Mouse (Mus musculus) heart, adult 9 months (tissue): Measurements from ENCODE around the gene Zbtb9.

Experiments
- DNase-seq, 2 experiments: peaks; one replicate each; pipeline ENCODE4 v3.0.0; 2022; ENCODE audit warnings: low spot score in 2 of 2

The Zbtb9 gene

DNA sequence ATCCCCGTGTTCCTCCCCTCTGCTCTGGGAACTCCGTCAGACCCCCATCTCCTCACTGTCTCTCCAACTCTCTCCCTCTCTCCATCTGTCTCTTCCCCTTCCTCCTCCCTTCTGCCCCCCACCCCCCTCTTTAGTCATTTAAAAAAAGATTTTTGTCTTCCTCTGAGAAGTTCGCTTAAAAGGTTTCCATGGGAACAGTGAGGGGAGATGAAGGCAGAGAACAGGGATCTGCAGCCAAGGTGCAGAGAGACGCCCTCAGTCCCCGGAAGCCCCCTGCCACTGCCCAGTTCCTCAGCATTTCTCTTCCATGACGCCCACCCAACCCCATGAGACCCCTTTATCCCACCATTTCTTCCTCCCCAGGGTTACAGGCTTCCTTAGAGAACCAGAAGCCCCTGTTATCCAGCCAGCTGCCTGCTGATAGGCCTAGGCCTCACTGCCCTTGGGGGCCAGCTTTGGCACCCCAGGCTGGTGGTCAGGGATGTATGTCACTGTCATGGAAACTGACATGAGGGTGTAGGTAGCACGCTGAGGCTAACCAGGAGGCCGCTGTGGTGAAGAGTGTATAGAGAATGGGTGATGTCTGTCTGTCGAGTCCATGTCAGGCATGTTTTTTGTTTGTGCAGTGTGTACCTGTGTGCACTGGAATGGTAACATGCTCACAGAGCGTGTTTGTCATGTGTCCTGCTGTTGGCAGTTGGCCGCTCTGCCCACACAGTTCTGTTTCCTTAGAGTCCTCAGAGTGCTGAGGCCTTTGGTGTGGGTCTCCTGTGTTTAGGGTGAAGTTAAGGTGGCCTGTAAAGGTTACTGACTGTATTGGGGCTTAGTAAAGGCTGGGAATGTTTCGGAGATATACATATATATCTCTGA, 25.5 kb upstream of the Zbtb9 start:
- no peak for DNase-seq

GRCm38 (mm10) chr17:26948316-26949050, 24.5 kb upstream of the Zbtb9 start:
- peak in 1 of 2 experiments; percentile 46 for DNase-seq

DNA sequence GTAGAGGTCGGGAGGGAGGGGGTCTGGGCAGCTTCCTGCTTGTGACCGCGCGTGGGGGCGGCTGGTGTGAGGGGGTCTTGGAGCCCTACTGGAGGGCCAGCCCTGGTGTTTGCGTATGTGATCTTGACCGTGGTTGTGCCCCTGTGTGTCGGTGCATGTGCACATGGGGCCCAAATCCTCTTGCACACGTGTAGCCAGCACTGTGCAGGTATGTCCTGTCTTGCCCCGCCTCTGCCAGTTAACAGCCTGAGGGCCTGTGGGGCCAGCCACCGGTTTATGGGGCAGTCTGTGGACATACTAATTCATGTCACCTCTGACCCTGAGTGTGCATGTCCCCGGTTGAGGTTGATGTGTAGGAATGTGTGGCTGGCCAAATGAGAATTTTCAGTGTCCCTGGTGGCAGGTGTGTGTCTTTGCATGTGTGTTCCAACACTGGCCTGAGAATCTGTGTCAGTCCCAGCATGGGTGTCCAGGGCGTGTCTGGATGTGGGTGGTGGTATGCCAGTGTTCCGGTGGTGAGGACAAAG, 23.9 kb upstream of the Zbtb9 start:
- DNase-seq: no peak

DNA sequence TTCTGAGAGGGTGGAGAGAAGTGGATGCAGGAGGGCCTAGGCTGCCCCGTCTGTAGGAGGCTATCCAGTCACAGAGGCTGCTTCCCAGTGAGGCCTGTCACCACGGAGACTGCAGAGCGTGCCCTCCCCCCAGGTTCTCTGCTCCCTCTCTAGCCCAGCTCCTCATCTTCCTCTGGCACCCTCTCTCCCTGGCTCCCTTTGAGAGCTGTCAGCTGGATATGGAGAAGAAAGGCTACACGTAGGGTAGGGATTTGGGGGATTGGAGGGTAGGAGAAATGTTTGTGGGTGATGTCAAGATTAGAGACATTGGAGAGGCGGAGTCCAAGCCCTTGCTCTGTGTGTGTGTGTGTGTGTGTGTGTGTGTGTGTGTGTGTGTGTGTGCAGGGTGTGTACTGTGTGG, 23.1 kb upstream of the Zbtb9 start:
- DNase-seq: no peak

GRCm38 (mm10) chr17:26950560-26951288, 22.2 kb upstream of the Zbtb9 start:
- no peak for DNase-seq

GRCm38 (mm10) chr17:26951406-26951805, 21.6 kb upstream of the Zbtb9 start:
- DNase-seq: peak; percentile 61 to 66

- no peak for DNase-seq
These were observed 20.8 kb upstream of the Zbtb9 start for GRCm38 (mm10) chr17:26951952-26952877.

GRCm38 (mm10) chr17:26953201-26953600, 19.8 kb upstream of the Zbtb9 start:
- no peak for DNase-seq

- no peak for DNase-seq
These were observed 19.2 kb upstream of the Zbtb9 start for GRCm38 (mm10) chr17:26953726-26954125.

GRCm38 (mm10) chr17:26956309-26956708, 16.7 kb upstream of the Zbtb9 start:
- no peak for DNase-seq

- DNase-seq: no peak
These were observed 16.1 kb upstream of the Zbtb9 start for GRCm38 (mm10) chr17:26956895-26957294.

GRCm38 (mm10) chr17:26957872-26958271, 15.1 kb upstream of the Zbtb9 start:
- DNase-seq: no peak

GRCm38 (mm10) chr17:26958880-26959279, 14.1 kb upstream of the Zbtb9 start:
- DNase-seq: no peak

- no peak for DNase-seq
These were observed 13.2 kb upstream of the Zbtb9 start for GRCm38 (mm10) chr17:26959815-26960214.

DNA sequence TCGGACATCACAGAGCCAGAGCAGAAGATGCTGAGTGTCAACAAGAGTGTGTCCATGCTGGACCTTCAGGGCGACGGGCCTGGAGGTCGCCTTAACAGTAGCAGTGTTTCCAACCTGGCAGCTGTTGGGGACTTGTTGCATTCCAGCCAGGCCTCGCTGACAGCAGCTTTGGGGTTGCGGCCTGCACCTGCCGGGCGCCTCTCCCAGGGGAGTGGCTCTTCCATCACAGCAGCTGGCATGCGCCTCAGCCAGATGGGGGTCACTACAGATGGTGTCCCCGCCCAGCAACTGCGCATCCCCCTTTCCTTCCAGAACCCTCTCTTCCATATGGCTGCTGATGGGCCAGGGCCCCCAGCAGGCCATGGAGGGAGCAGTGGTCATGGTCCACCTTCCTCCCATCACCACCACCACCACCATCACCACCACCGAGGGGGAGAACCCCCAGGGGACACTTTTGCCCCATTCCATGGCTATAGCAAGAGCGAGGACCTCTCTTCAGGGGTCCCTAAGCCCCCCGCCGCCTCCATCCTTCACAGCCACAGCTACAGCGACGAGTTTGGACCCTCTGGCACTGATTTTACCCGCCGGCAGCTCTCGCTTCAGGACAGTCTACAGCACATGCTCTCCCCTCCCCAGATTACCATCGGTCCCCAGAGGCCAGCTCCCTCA, 11.3 kb upstream of the Zbtb9 start:
- DNase-seq: no peak

- DNase-seq: no peak
These were observed 6.0 kb upstream of the Zbtb9 start for GRCm38 (mm10) chr17:26966993-26967392.

- DNase-seq: no peak
These were observed 5.5 kb upstream of the Zbtb9 start for GRCm38 (mm10) chr17:26967477-26967876.

- DNase-seq: no peak
These were observed 4.8 kb upstream of the Zbtb9 start for GRCm38 (mm10) chr17:26968200-26968611.

DNA sequence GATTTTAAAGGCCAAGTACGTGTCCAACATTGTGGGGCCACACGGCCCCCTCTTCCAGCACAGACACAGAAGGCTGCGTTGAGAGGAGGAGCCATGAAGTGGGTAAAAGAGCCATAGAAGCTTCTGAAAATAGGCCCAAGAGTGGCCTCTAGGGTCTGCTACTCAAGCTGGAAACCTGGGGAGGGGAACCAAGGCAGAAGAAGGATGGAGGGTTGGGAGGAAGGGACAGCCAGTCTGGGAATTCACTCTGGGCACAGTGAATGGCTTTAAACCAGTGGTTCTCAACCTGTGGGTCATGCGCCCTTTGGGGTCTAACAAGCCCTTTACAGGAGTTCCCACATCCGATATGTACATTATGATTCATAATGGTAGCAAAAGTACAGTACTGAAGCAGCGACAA, 3.7 kb upstream of the Zbtb9 start:
- no peak for DNase-seq

DNA sequence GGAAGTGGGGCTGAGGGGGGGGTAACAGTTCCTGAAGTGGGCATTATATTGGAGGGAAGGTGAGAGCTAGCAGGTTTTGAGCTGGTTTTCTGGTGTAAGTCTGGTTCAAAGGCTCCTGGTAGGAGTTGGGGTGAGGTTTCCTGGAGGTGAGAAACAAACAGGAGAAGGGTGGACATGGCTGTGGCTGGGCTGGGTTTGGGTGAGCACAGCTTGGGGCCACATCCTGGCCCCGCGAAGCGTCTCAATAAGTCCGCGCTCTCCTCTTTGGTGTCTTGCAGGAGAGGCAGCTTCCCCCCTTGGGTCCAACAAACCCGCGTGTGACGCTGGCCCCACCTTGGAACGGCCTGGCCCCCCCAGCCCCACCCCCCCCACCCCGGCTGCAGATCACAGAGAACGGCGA, 2.7 kb upstream of the Zbtb9 start:
- DNase-seq: no peak
